8 mouse cellular contexts compared by ENCODE assay signal in the genomic region with DNA sequence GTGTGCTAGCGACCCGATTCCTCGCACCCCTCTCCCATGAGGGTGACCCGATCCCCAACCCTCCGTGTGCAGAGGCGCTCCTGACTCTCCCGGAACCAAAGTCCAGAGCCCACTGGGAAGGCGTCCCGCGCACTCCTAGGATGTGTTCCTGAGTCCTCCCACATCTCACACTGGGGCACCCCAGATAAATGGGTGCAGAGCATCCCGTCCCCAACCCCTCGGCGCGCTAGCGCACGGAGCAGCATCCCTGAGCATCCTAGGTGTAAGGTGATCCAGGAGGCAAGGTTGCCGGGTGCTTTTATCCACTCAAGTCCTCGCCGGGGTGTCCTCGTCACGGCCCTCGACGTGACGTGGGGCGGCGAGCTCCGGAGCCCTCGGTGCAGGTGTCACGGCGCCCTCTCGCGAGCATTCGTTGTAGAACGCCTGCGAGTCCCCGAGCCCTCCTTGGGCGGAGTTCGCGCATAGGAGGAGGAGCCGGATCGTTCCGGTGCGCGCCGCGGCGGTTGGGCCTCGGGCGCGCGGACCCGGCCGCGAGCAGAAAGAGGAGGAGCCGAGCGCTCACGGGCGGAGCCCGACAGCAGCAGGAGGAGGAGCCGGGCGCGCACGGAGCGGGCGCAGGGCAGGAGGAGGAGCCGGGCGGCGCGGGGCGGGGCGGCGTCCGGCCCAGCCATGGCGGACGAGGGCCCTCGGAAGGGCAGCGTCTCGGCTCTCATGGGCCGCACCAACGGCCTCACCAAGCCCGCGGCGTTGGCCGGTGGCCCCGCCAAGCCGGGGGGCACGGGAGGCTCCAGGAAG. TPM values are rescaled to one million over a fixed set of nuclear protein-coding genes. Genes with fewer than 3 reads are reported as not detected.
A peak's percentile ranks its signal among the peaks of the same experiment; 100 is the strongest.
DNase-seq lines count a peak whose midpoint lies in the region; ATAC-seq and TF ChIP-seq lines count a peak whose summit lies in the region.

A gene (minus strand): TSS at position 373 of the 795 bp plus-strand sequence.
A gene (plus strand): TSS at position 535 of the 795 bp plus-strand sequence.

- peak; percentile 99 for DNase-seq in A20 (ENCODE audit: low read depth, low spot score)
- DNase-seq in heart, embryonic 10.5 days (ENCODE audit: low spot score) = peak; percentile 99
- peak; percentile 99 for DNase-seq in liver
- peak; percentile 97 to 99 for DNase-seq in spleen, postnatal 4 days (ENCODE audit: low spot score in 2 of 2)

- H3K9me3 ChIP-seq in heart, embryonic 10.5 days = no peaks in the 10 kb centered on the region
- H3K9me3 ChIP-seq in kidney, embryonic 15.5 days (replicated peaks) = no peaks in the 10 kb centered on the region

- peak within 1 kb of the TSS; percentile 47 for H3K27ac ChIP-seq in bone marrow macrophage, adult 2 months (ENCODE audit: insufficient read depth, low read depth, low read length)
- H3K27ac ChIP-seq in embryonic fibroblast, embryonic 13.5 days (ENCODE audit: insufficient read depth, low read length) = peak within 1 kb of the TSS; percentile 60
- peak within 1 kb of the TSS; percentile 95 for H3K27ac ChIP-seq in heart, embryonic 10.5 days
- peak within 1 kb of the TSS; percentile 92 for H3K27ac ChIP-seq in kidney, embryonic 15.5 days

- peaks cover 18% of the 10 kb centered on the region; the same call in 1 of the 2 replicates for H3K36me3 ChIP-seq in heart, embryonic 10.5 days
- H3K36me3 ChIP-seq in kidney, embryonic 15.5 days = peaks cover 19% of the 10 kb centered on the region

- TF ChIP-seq POLR2A in bone marrow macrophage, adult 2 months (IDR thresholded peaks at IDR 0.05; ENCODE audit: borderline replicate concordance, low read depth, low read length) = peak; percentile 88; the same call in 1 of the 2 replicates
- peak; percentile 89 for TF ChIP-seq POLR2A in embryonic fibroblast, embryonic 13.5 days (IDR thresholded peaks at IDR 0.05; ENCODE audit: low read depth, low read length)

- peak within 1 kb of the TSS; percentile 94 for H3K4me2 ChIP-seq in kidney, embryonic 15.5 days

- no peaks in the 10 kb centered on the region for H3K27me3 ChIP-seq in heart, embryonic 10.5 days (ENCODE audit: insufficient read depth, poor library complexity, severe bottlenecking)
- H3K27me3 ChIP-seq in kidney, embryonic 15.5 days = no peaks in the 10 kb centered on the region

- H3K4me1 ChIP-seq in bone marrow macrophage, adult 2 months (ENCODE audit: control insufficient read depth, insufficient read depth, low read length) = peaks cover 8% of the 10 kb centered on the region
- peaks cover 5% of the 10 kb centered on the region; the same call in 1 of the 2 replicates for H3K4me1 ChIP-seq in embryonic fibroblast, embryonic 13.5 days (ENCODE audit: control insufficient read depth, insufficient read depth, low read length)
- peaks cover 44% of the 10 kb centered on the region for H3K4me1 ChIP-seq in heart, embryonic 10.5 days
- H3K4me1 ChIP-seq in kidney, embryonic 15.5 days = peaks cover 37% of the 10 kb centered on the region

- peak within 1 kb of the TSS; percentile 87 for H3K4me3 ChIP-seq in bone marrow macrophage, adult 2 months (ENCODE audit: insufficient read depth, low read length)
- H3K4me3 ChIP-seq in embryonic fibroblast, embryonic 13.5 days (ENCODE audit: insufficient read depth, low read length) = peak within 1 kb of the TSS; percentile 82
- peak within 1 kb of the TSS; percentile 91 for H3K4me3 ChIP-seq in heart, embryonic 10.5 days
- peak within 1 kb of the TSS; percentile 96 for H3K4me3 ChIP-seq in kidney, embryonic 15.5 days (replicated peaks)

- ATAC-seq in kidney, embryonic 15.5 days (replicated peaks; ENCODE audit: low FRiP score) = peak; percentile 96
- peak; percentile 89 for ATAC-seq in monocyte, adult 5-6 weeks (replicated peaks; ENCODE audit: insufficient number of reproducible peaks, low FRiP score, low TSS enrichment, poor library complexity, severe bottlenecking)

- WGBS in heart, embryonic 10.5 days = under 1% methylated on average over 83 of the region's 87 CpGs
- WGBS in kidney, embryonic 15.5 days = 0% methylated on average over 86 of the region's 87 CpGs

- H3K9ac ChIP-seq in kidney, embryonic 15.5 days = peak within 1 kb of the TSS; percentile 97

- 0 out of 2 replicates have a peak, but pooled peaks have one; percentile 27 for TF ChIP-seq CTCF in bone marrow macrophage, adult 2 months (IDR thresholded peaks at IDR 0.05; ENCODE audit: low read depth, low read length)
- peak; percentile 64; the same call in 1 of the 2 replicates for TF ChIP-seq CTCF in embryonic fibroblast, embryonic 13.5 days (IDR thresholded peaks at IDR 0.05; ENCODE audit: borderline replicate concordance, insufficient read depth, low read length)

RNA-seq across cellular contexts. Expression of the first gene that starts in this region (rescaled TPM):
- 15.8 and 16.4 TPM in 2 replicates for polyA plus RNA-seq in bone marrow macrophage, adult 2 months (2012; ENCODE audit: insufficient read depth, insufficient read length, missing spikeins)
- 22.6 and 33.0 TPM in 2 replicates for polyA plus RNA-seq in embryonic fibroblast, embryonic 13.5 days (2011; ENCODE audit: insufficient read length, low read depth, missing spikeins)
- 33.0 and 39.4 TPM in 2 replicates for polyA plus RNA-seq in heart, embryonic 10.5 days (2016; fragmentation: Nextera tagmentation; extraction: Ambion mirVana)
- polyA plus RNA-seq in kidney, embryonic 15.5 days (2015; fragmentation: Nextera tagmentation; extraction: Ambion mirVana) = 42.8 and 45.5 TPM in 2 replicates
- total RNA-seq in monocyte, adult 5-6 weeks (2017) = 20.6 to 37.0 TPM (median 28.1 TPM) in 3 replicates

RNA-seq across cellular contexts. Expression of the second gene that starts in this region (rescaled TPM):
- 33.3 and 44.0 TPM in 2 replicates for polyA plus RNA-seq in bone marrow macrophage, adult 2 months (2012; ENCODE audit: insufficient read depth, insufficient read length, missing spikeins)
- polyA plus RNA-seq in embryonic fibroblast, embryonic 13.5 days (2011; ENCODE audit: insufficient read length, low read depth, missing spikeins) = 74.9 and 82.4 TPM in 2 replicates
- 107 and 124 TPM in 2 replicates for polyA plus RNA-seq in heart, embryonic 10.5 days (2016; fragmentation: Nextera tagmentation; extraction: Ambion mirVana)
- 104 and 105 TPM in 2 replicates for polyA plus RNA-seq in kidney, embryonic 15.5 days (2015; fragmentation: Nextera tagmentation; extraction: Ambion mirVana)
- 46.1 to 54.5 TPM (median 48.9 TPM) in 3 replicates for total RNA-seq in monocyte, adult 5-6 weeks (2017)

Comparison
In these comparisons a context has a peak if more than half of its experiments do, and no peak if none do; other contexts are left out.
1. Peak in every context shown above with its lines: DNase-seq, ATAC-seq, H3K4me3 ChIP-seq and H3K27ac ChIP-seq.